Mouse (Mus musculus): ENCODE measurements around the gene Stk39. TPM values are rescaled to one million over a fixed set of nuclear protein-coding genes. Genes with fewer than 3 reads are reported as not detected.

Gene Stk39
- polyA plus RNA-seq, 1 experiment = 3.6 TPM

GRCm38 (mm10) chr2:68472551-68472910 lies 463 bp upstream of the Stk39 start:
- peak overlapping the region; percentile 83 for H3K4me3 ChIP-seq (replicated peaks; ENCODE audit: extremely low read depth, low read depth, low read length)
- TF ChIP-seq POLR2A (IDR thresholded peaks at IDR 0.05; ENCODE audit: borderline replicate concordance, extremely low read depth, low read depth, low read length) (no peak), CTCF (IDR thresholded peaks at IDR 0.05; ENCODE audit: insufficient read depth, low read length) (no peak)
- WGBS = 9% methylated on average over 5 of the region's 5 CpGs
- H3K4me1 ChIP-seq (ENCODE audit: control insufficient read depth, insufficient read depth, low read length) = peaks cover 3% of the 10 kb centered on the region
- DNase-seq = no peak

- DNase-seq = peak; percentile 49
- TF ChIP-seq CTCF (IDR thresholded peaks at IDR 0.05; ENCODE audit: insufficient read depth, low read length) (no peak), POLR2A (IDR thresholded peaks at IDR 0.05; ENCODE audit: borderline replicate concordance, extremely low read depth, low read depth, low read length) (no peak)
- H3K4me1 ChIP-seq (ENCODE audit: control insufficient read depth, insufficient read depth, low read length) = peaks cover 6% of the 10 kb centered on the region
- peak overlapping the region; percentile 83 for H3K4me3 ChIP-seq (replicated peaks; ENCODE audit: extremely low read depth, low read depth, low read length)
- WGBS = under 1% methylated on average over 84 of the region's 87 CpGs
These were observed 943 bp downstream of the Stk39 start for GRCm38 (mm10) chr2:68470891-68471758.

GRCm38 (mm10) chr2:68469491-68469890 lies 2.6 kb downstream of the Stk39 start:
- WGBS = 96% methylated on average over 3 of the region's 3 CpGs
- TF ChIP-seq CTCF (IDR thresholded peaks at IDR 0.05; ENCODE audit: insufficient read depth, low read length) (no peak), POLR2A (IDR thresholded peaks at IDR 0.05; ENCODE audit: borderline replicate concordance, extremely low read depth, low read depth, low read length) (no peak)
- no peak for DNase-seq
- Histone ChIP-seq H3K4me3 (replicated peaks; ENCODE audit: extremely low read depth, low read depth, low read length) (no peak overlapping the region), H3K4me1 (ENCODE audit: control insufficient read depth, insufficient read depth, low read length) (peaks cover 6% of the 10 kb centered on the region)

- peak; percentile 33 for DNase-seq
- Histone ChIP-seq H3K4me1 (ENCODE audit: control insufficient read depth, insufficient read depth, low read length) (peaks cover 6% of the 10 kb centered on the region), H3K4me3 (replicated peaks; ENCODE audit: extremely low read depth, low read depth, low read length) (no peak overlapping the region)
- 61% methylated on average over 7 of the region's 7 CpGs for WGBS
- TF ChIP-seq CTCF (IDR thresholded peaks at IDR 0.05; ENCODE audit: insufficient read depth, low read length) (peak; percentile 29; the same call in 1 of the 2 replicates), POLR2A (IDR thresholded peaks at IDR 0.05; ENCODE audit: borderline replicate concordance, extremely low read depth, low read depth, low read length) (no peak)
These were observed 3.4 kb downstream of the Stk39 start for GRCm38 (mm10) chr2:68468698-68469097.

- TF ChIP-seq POLR2A (IDR thresholded peaks at IDR 0.05; ENCODE audit: borderline replicate concordance, extremely low read depth, low read depth, low read length) (no peak), CTCF (IDR thresholded peaks at IDR 0.05; ENCODE audit: insufficient read depth, low read length) (no peak)
- no peak overlapping the region for H3K4me3 ChIP-seq (replicated peaks; ENCODE audit: extremely low read depth, low read depth, low read length)
- 77% methylated on average over 14 of the region's 14 CpGs for WGBS
- H3K4me1 ChIP-seq (ENCODE audit: control insufficient read depth, insufficient read depth, low read length) = peaks cover 6% of the 10 kb centered on the region
- DNase-seq = no peak
These were observed 3.8 kb downstream of the Stk39 start for GRCm38 (mm10) chr2:68468259-68468658.

GRCm38 (mm10) chr2:68467085-68467978 lies 4.7 kb downstream of the Stk39 start:
- TF ChIP-seq POLR2A (IDR thresholded peaks at IDR 0.05; ENCODE audit: borderline replicate concordance, extremely low read depth, low read depth, low read length) (no peak), CTCF (IDR thresholded peaks at IDR 0.05; ENCODE audit: insufficient read depth, low read length) (no peak)
- no peak overlapping the region for H3K4me3 ChIP-seq (replicated peaks; ENCODE audit: extremely low read depth, low read depth, low read length)
- WGBS = 75% methylated on average over 9 of the region's 9 CpGs
- no peak for DNase-seq
- peaks cover 6% of the 10 kb centered on the region for H3K4me1 ChIP-seq (ENCODE audit: control insufficient read depth, insufficient read depth, low read length)

- peak; percentile 63 for DNase-seq
- Histone ChIP-seq H3K4me3 (replicated peaks; ENCODE audit: extremely low read depth, low read depth, low read length) (no peak overlapping the region), H3K4me1 (ENCODE audit: control insufficient read depth, insufficient read depth, low read length) (peaks cover 6% of the 10 kb centered on the region)
- WGBS = 46% methylated on average over 18 of the region's 19 CpGs
- TF ChIP-seq CTCF (IDR thresholded peaks at IDR 0.05; ENCODE audit: insufficient read depth, low read length) (no peak), POLR2A (IDR thresholded peaks at IDR 0.05; ENCODE audit: borderline replicate concordance, extremely low read depth, low read depth, low read length) (no peak)
These were observed 5.7 kb downstream of the Stk39 start for GRCm38 (mm10) chr2:68466124-68467070.

GRCm38 (mm10) chr2:68465266-68466123 lies 6.6 kb downstream of the Stk39 start:
- DNase-seq = peak; percentile 40
- Histone ChIP-seq H3K4me1 (ENCODE audit: control insufficient read depth, insufficient read depth, low read length) (peaks cover 3% of the 10 kb centered on the region; the same call in 1 of the 2 replicates), H3K4me3 (replicated peaks; ENCODE audit: extremely low read depth, low read depth, low read length) (no peak overlapping the region)
- WGBS = 46% methylated on average over 19 of the region's 19 CpGs
- no peak for TF ChIP-seq POLR2A (IDR thresholded peaks at IDR 0.05; ENCODE audit: borderline replicate concordance, extremely low read depth, low read depth, low read length)
- no peak for TF ChIP-seq CTCF (IDR thresholded peaks at IDR 0.05; ENCODE audit: insufficient read depth, low read length)

Measured in lung, adult 2 months (tissue).